Mouse (Mus musculus): ENCODE measurements around the gene Sdr16c6. TPM values are rescaled to one million over a fixed set of nuclear protein-coding genes. Genes with fewer than 3 reads are reported as not detected.

The Sdr16c6 gene
- polyA plus RNA-seq (2012; rRNA removed; ENCODE audit: low replicate concordance) = not detected in 2 replicates

DNA sequence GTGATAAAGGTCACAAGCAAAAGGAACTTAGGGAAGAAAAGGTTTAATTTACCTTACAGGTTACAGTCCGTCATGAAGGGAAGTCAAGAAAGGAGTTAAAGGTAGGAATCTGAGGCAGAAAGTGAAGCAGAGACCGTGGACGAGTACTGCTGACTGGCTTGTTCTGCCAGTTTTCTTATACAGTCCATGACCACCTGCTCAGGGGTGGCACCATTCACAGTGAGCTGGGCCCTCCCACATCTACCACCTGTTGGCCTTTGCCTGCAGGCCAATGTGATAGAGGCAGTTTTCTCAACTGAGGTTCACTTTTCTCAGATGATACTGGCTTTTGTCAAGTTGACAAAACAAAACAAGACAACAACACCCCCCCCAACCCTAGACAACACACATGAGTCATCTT is at the start of gene Sdr16c6:
Sdr16c6 (minus strand) TSS at position 151 of the 400 bp plus-strand sequence.

Other genes with a start within 250 kb of the Sdr16c6 start
- gene Gm11808, start 103.9 kb downstream of the Sdr16c6 start, polyA plus RNA-seq (2012; rRNA removed; ENCODE audit: low replicate concordance) = 1,526 and 1,596 TPM in 2 replicates